Mouse (Mus musculus) liver, adult 2 months (tissue): ENCODE results near the gene Map3k6.

Experiments used
- CTCF ChIP-seq: fragments of 200-500 bp; IDR thresholded peaks from 2 replicates; pipeline ENCODE4 v1.5.1; 2011; ENCODE audit warnings: low read depth, low read length, control low read depth
- POLR2A ChIP-seq: fragments of 200-500 bp; IDR thresholded peaks from 2 replicates; pipeline ENCODE4 v1.6.1; 2011; ENCODE audit warnings: low read length, control low read depth; ENCODE audit not compliant: insufficient read depth; ENCODE audit errors: extremely low read depth

GRCm38 (mm10) chr4:133204379-133204778 lies 36.2 kb upstream of the Map3k6 start:
- TF ChIP-seq CTCF, result no peak
- TF ChIP-seq POLR2A, result no peak
